ENCODE assay signal across 9 mouse cellular contexts in the genomic region with DNA sequence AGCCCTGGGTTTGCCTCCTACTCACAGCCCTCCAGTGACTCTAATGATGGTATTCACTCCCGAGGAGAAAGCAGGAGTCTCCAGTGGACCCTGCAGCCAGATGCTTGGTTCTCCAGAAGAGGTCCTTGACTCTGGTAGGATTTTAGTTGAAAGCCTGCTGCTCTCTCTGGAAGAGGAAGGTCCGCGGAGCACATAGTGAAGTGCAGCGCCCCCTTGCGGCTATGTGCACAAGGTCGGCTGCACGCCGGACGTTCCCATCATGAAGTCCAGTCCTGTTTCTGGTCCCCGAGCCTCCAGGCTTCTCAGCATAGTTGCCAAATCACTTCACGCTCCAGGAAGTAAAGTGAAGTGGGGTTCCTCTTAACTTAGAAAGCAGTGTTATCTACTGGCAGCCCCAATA.
DNase-seq lines count a peak whose midpoint lies in the region; ATAC-seq and TF ChIP-seq lines count a peak whose summit lies in the region.
"Had no signal": no experiment of that assay in that cellular context is flagged by ENCODE, and none has a peak within 500 bp of the region (broad histone marks: within the 10 kb centered on the region; RNA-seq: fewer than 3 reads in every experiment).

No protein-coding gene starts in this region.

- peak; percentile 64 for TF ChIP-seq CTCF in Patski (IDR thresholded peaks at IDR 0.05)
- TF ChIP-seq CTCF in left cerebral cortex, adult 2 months (IDR thresholded peaks at IDR 0.05): peak; percentile 81
- peak; percentile 70 for TF ChIP-seq CTCF in midbrain, postnatal 0 days (IDR thresholded peaks at IDR 0.05)

- no peaks in the 10 kb centered on the region for H3K9me3 ChIP-seq in hindbrain, embryonic 10.5 days
- no peaks in the 10 kb centered on the region for H3K9me3 ChIP-seq in hindbrain, embryonic 16.5 days (ENCODE audit: control insufficient read depth, low read length)
- H3K9me3 ChIP-seq in midbrain, postnatal 0 days (ENCODE audit: low read length): no peaks in the 10 kb centered on the region
- H3K9me3 ChIP-seq: megakaryocyte, embryonic 14.5 days had no signal

- no peak overlapping the region for H3K4me2 ChIP-seq in hindbrain, embryonic 16.5 days (ENCODE audit: low read length)
- H3K4me2 ChIP-seq in midbrain, postnatal 0 days (ENCODE audit: low read depth, low read length, poor library complexity, severe bottlenecking): no peak overlapping the region

- H3K27me3 ChIP-seq in hindbrain, embryonic 10.5 days (ENCODE audit: insufficient read depth, poor library complexity, severe bottlenecking): peaks cover 6% of the 10 kb centered on the region; the same call in 1 of the 2 replicates
- no peaks in the 10 kb centered on the region for H3K27me3 ChIP-seq in hindbrain, embryonic 16.5 days (replicated peaks; ENCODE audit: control insufficient read depth, insufficient read depth, low read length)
- H3K27me3 ChIP-seq in Patski: peaks cover 12% of the 10 kb centered on the region
- H3K27me3 ChIP-seq in midbrain, postnatal 0 days (ENCODE audit: insufficient read depth, low read length): 0 out of 2 replicates have a peak, but pooled peaks cover 3% of the 10 kb centered on the region

- intact Hi-C loops in heart, postnatal 10 days (cut with DNase I): loop anchor here (1.0 to 5.0 kb wide), 4 partner anchors 40 to 204 kb away; a partner anchor contains a TSS
- intact Hi-C loops in left cerebral cortex, adult 2 months (cut with DNase I): loop anchor here (1.0 kb wide), 1 partner anchor 100 kb away; no protein-coding TSS in a partner anchor

- in situ Hi-C loops in Patski (cut with MboI; ENCODE audit: low pct_unique_long_range_greater_than_20kb): no loop called here

- no peak overlapping the region for H3K27ac ChIP-seq in hindbrain, embryonic 10.5 days
- H3K27ac ChIP-seq in hindbrain, embryonic 16.5 days (ENCODE audit: low read depth, low read length): no peak overlapping the region
- H3K27ac ChIP-seq in left cerebral cortex, adult 2 months: no peak overlapping the region
- H3K27ac ChIP-seq in midbrain, postnatal 0 days (ENCODE audit: low read depth, low read length): no peak overlapping the region

- H3K9ac ChIP-seq in hindbrain, embryonic 16.5 days (ENCODE audit: low read depth, low read length): no peak overlapping the region
- H3K9ac ChIP-seq in midbrain, postnatal 0 days (replicated peaks; ENCODE audit: low read length, poor library complexity, severe bottlenecking): no peak overlapping the region

- ATAC-seq in hindbrain, embryonic 16.5 days: no peak
- no peak for ATAC-seq in Patski
- no peak for ATAC-seq in midbrain, postnatal 0 days (ENCODE audit: low FRiP score)

- 0 out of 2 replicates have a peak, but pooled peaks cover 3% of the 10 kb centered on the region for H3K4me1 ChIP-seq in hindbrain, embryonic 10.5 days (replicated peaks)
- no peaks in the 10 kb centered on the region for H3K4me1 ChIP-seq in hindbrain, embryonic 16.5 days (ENCODE audit: control insufficient read depth, insufficient read depth, low read depth, low read length)
- no peaks in the 10 kb centered on the region for H3K4me1 ChIP-seq in midbrain, postnatal 0 days (ENCODE audit: insufficient read depth, low read length)

- no peak overlapping the region for H3K4me3 ChIP-seq in hindbrain, embryonic 10.5 days
- no peak overlapping the region for H3K4me3 ChIP-seq in hindbrain, embryonic 16.5 days (ENCODE audit: low read length)
- no peak overlapping the region for H3K4me3 ChIP-seq in left cerebral cortex, adult 2 months
- no peak overlapping the region for H3K4me3 ChIP-seq in midbrain, postnatal 0 days (ENCODE audit: low read depth, low read length)
- H3K4me3 ChIP-seq: megakaryocyte, embryonic 14.5 days had no signal

- H3K36me3 ChIP-seq in hindbrain, embryonic 10.5 days: no peaks in the 10 kb centered on the region
- no peaks in the 10 kb centered on the region for H3K36me3 ChIP-seq in hindbrain, embryonic 16.5 days (ENCODE audit: control insufficient read depth, insufficient read depth, low read length)
- H3K36me3 ChIP-seq in midbrain, postnatal 0 days (ENCODE audit: insufficient read depth, low read length): no peaks in the 10 kb centered on the region

- WGBS in hindbrain, embryonic 10.5 days: 10% methylated on average over 11 of the region's 11 CpGs
- 11% methylated on average over 11 of the region's 11 CpGs for WGBS in hindbrain, embryonic 16.5 days
- 7% methylated on average over 11 of the region's 11 CpGs for WGBS in midbrain, postnatal 0 days

- POLR2A ChIA-PET in Patski (lab: Charles Lee): no interaction called here

- CTCF ChIA-PET in Patski (lab: Charles Lee): no interaction called here

- DNase-seq in hindbrain, embryonic 10.5 days (ENCODE audit: low spot score): peak; percentile 76
- no peak for DNase-seq in Patski (ENCODE audit: low read depth, low spot score)
- DNase-seq in cerebellum, postnatal 25 days: peak; percentile 46 to 73
- peak; percentile 74 to 85 for DNase-seq in heart, postnatal 10 days
- peak; percentile 55 to 62 for DNase-seq in left cerebral cortex, adult 2 months (ENCODE audit: extremely low spot score in 1 of 2, low spot score in 2 of 2)
- peak; percentile 71 for DNase-seq in midbrain, postnatal 0 days (ENCODE audit: low spot score)
- peak; percentile 63 for DNase-seq in testis, postnatal 14 days (ENCODE audit: low spot score)
